Mouse (Mus musculus) midbrain, embryonic 11.5 days (tissue): ENCODE data around the gene Hoxd8. TPM values are rescaled to one million over a fixed set of nuclear protein-coding genes. Genes with fewer than 3 reads are reported as not detected.

Experiments used
- ATAC-seq: fragments of 200-750 bp; cut with Nextera tagmentation; 2 replicates; pipeline ENCODE4 v1.8.0; 2017; ENCODE audit warnings: moderate TSS enrichment, moderate library complexity; ENCODE audit not compliant: low FRiP score
- DNase-seq: peaks from one replicate; pipeline ENCODE4 v3.0.0; 2015; ENCODE audit warnings: low spot score; ENCODE audit errors: missing footprints
- H3K27ac ChIP-seq: fragments of 300-500 bp; sonication (generic); 2 replicates; pipeline ENCODE4 v1.5.1; 2014; ENCODE audit warnings: low read depth, low read length
- H3K27me3 ChIP-seq: fragments of 300-500 bp; sonication (generic); 2 replicates; pipeline ENCODE4 v1.6.1; 2014; ENCODE audit warnings: mild to moderate bottlenecking, low read length, moderate library complexity, mixed read lengths; ENCODE audit not compliant: control insufficient read depth, insufficient read depth
- H3K36me3 ChIP-seq: fragments of 300-500 bp; sonication (generic); 2 replicates; pipeline ENCODE4 v1.6.1; 2014; ENCODE audit warnings: mild to moderate bottlenecking, low read length, moderate library complexity, mixed read lengths; ENCODE audit not compliant: control insufficient read depth, insufficient read depth
- H3K4me1 ChIP-seq: fragments of 300-500 bp; sonication (generic); 2 replicates; pipeline ENCODE4 v1.6.1; 2014; ENCODE audit warnings: low read length; ENCODE audit not compliant: control insufficient read depth, insufficient read depth
- H3K4me2 ChIP-seq: fragments of 300-500 bp; sonication (generic); 2 replicates; pipeline ENCODE4 v1.6.1; 2014; ENCODE audit warnings: mild to moderate bottlenecking, moderate library complexity
- H3K4me3 ChIP-seq: fragments of 300-500 bp; sonication (generic); 2 replicates; pipeline ENCODE4 v1.5.1; 2014; ENCODE audit warnings: low read depth, low read length
- H3K9ac ChIP-seq: fragments of 300-500 bp; sonication (generic); 2 replicates; pipeline ENCODE4 v1.6.1; 2014; ENCODE audit warnings: low read length
- H3K9me3 ChIP-seq: fragments of 300-500 bp; sonication (generic); 2 replicates; pipeline ENCODE4 v1.6.1; 2016; ENCODE audit warnings: low read length; ENCODE audit not compliant: control insufficient read depth
- WGBS: fragments of 180-500 bp; shearing (Covaris S2); extraction: QIAGEN DNeasy Blood & Tissue Kit; methylation state at CpG from one replicate; pipeline ENCODE4 v1.1.7; 2014; 5-methylcytosine and 5-hydroxymethylcytosine counted together
- polyA plus RNA-seq: library from polyadenylated mRNA; unstranded; fragments of >200 nt; fragmentation: Nextera tagmentation; extraction: Ambion mirVana; gene quantifications from 2 replicates; pipeline ENCODE4 v1.2.1, GENCODE M21; 2014

The Hoxd8 gene
- 0.11 TPM in 1 of 2 replicates, not detected in the other for polyA plus RNA-seq

- under 1% methylated on average over 45 of the region's 52 CpGs for WGBS
- peaks cover 13% of the 10 kb centered on the region for H3K4me1 ChIP-seq
- H3K4me3 ChIP-seq: peak within 1 kb of the TSS; percentile 34
- peak; percentile 41; the same call in 1 of the 2 replicates for ATAC-seq
- peak within 1 kb of the TSS; percentile 49 for H3K4me2 ChIP-seq
- DNase-seq: peak; percentile 93
- no peaks in the 10 kb centered on the region for H3K9me3 ChIP-seq
- no peaks in the 10 kb centered on the region for H3K36me3 ChIP-seq
- H3K27ac ChIP-seq: no peak within 1 kb of the TSS
- H3K9ac ChIP-seq: no peak within 1 kb of the TSS
- H3K27me3 ChIP-seq: peaks cover 98% of the 10 kb centered on the region
These were observed at the start of gene Hoxd8 for GRCm38 (mm10) chr2:74704393-74704998. Hoxd8 (plus strand) TSS chr2:74704615.

- 6% methylated on average over 20 of the region's 20 CpGs for WGBS
- Histone ChIP-seq H3K4me3 (peak overlapping the region; percentile 29), H3K36me3 (no peaks in the 10 kb centered on the region), H3K9ac (no peak overlapping the region), H3K4me1 (peaks cover 4% of the 10 kb centered on the region; the same call in 1 of the 2 replicates), H3K27me3 (peaks cover 88% of the 10 kb centered on the region), H3K27ac (no peak overlapping the region), H3K9me3 (no peaks in the 10 kb centered on the region), H3K4me2 (no peak overlapping the region; the same call in 1 of the 2 replicates)
- ATAC-seq (0 out of 2 replicates have a peak, but pooled peaks have one; percentile 23), DNase-seq (peak; percentile 94)
These were observed 49.5 kb upstream of the Hoxd8 start for GRCm38 (mm10) chr2:74654743-74655419.

DNA sequence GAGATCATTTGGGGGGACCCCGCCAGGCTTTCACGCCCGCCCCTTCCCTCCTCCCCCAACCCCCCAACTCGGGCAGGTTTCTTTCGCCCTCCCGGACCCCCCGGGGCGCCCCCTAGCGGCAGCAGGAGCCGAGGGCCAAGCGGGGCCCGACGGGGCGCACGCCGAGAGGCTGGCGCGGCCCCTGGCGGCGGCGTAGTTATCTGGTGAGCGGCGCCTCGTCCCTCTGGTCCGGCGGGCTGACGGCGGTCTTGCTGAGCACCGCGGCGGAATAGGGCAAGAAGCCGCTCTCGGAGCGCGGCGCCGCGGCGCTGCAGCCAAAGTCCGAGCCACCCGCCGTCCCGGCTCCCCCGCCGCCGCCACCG, 49.0 kb upstream of the Hoxd8 start:
- Histone ChIP-seq H3K4me3 (peak overlapping the region; percentile 29), H3K27ac (no peak overlapping the region), H3K4me1 (peaks cover 4% of the 10 kb centered on the region; the same call in 1 of the 2 replicates), H3K4me2 (peak overlapping the region; percentile 37), H3K36me3 (no peaks in the 10 kb centered on the region), H3K9ac (no peak overlapping the region), H3K9me3 (no peaks in the 10 kb centered on the region), H3K27me3 (peaks cover 88% of the 10 kb centered on the region)
- peak; percentile 67; the same call in 1 of the 2 replicates for ATAC-seq
- WGBS: 0% methylated on average over 42 of the region's 47 CpGs
- peak; percentile 92 for DNase-seq

GRCm38 (mm10) chr2:74655821-74656631, 48.4 kb upstream of the Hoxd8 start:
- peak overlapping the region; percentile 37 for H3K4me2 ChIP-seq
- peaks cover 4% of the 10 kb centered on the region; the same call in 1 of the 2 replicates for H3K4me1 ChIP-seq
- no peak overlapping the region for H3K9ac ChIP-seq
- DNase-seq: peak; percentile 97
- peak overlapping the region; percentile 29 for H3K4me3 ChIP-seq
- H3K9me3 ChIP-seq: no peaks in the 10 kb centered on the region
- H3K36me3 ChIP-seq: no peaks in the 10 kb centered on the region
- H3K27me3 ChIP-seq: peaks cover 87% of the 10 kb centered on the region
- no peak overlapping the region for H3K27ac ChIP-seq
- WGBS: under 1% methylated on average over 68 of the region's 69 CpGs
- ATAC-seq: peak; percentile 59

GRCm38 (mm10) chr2:74656632-74657021, 47.8 kb upstream of the Hoxd8 start:
- ATAC-seq (no peak), DNase-seq (peak; percentile 97)
- no peak overlapping the region for H3K4me2 ChIP-seq
- H3K9me3 ChIP-seq: no peaks in the 10 kb centered on the region
- no peaks in the 10 kb centered on the region for H3K36me3 ChIP-seq
- H3K4me1 ChIP-seq: peaks cover 6% of the 10 kb centered on the region
- WGBS: 2% methylated on average over 4 of the region's 4 CpGs
- peaks cover 89% of the 10 kb centered on the region for H3K27me3 ChIP-seq
- no peak overlapping the region for H3K9ac ChIP-seq
- no peak overlapping the region; the same call in 1 of the 2 replicates for H3K4me3 ChIP-seq
- no peak overlapping the region for H3K27ac ChIP-seq

GRCm38 (mm10) chr2:74657251-74658023, 47.0 kb upstream of the Hoxd8 start:
- no peak overlapping the region for H3K9ac ChIP-seq
- H3K4me1 ChIP-seq: peaks cover 7% of the 10 kb centered on the region
- peak overlapping the region; percentile 9; the same call in 1 of the 2 replicates for H3K4me2 ChIP-seq
- H3K27ac ChIP-seq: no peak overlapping the region
- H3K9me3 ChIP-seq: no peaks in the 10 kb centered on the region
- peaks cover 88% of the 10 kb centered on the region for H3K27me3 ChIP-seq
- WGBS: 2% methylated on average over 59 of the region's 62 CpGs
- H3K4me3 ChIP-seq: peak overlapping the region; percentile 16; the same call in 1 of the 2 replicates
- ATAC-seq: no peak
- no peaks in the 10 kb centered on the region for H3K36me3 ChIP-seq
- peak; percentile 97 for DNase-seq

- WGBS: under 1% methylated on average over 15 of the region's 15 CpGs
- Histone ChIP-seq H3K4me3 (peak overlapping the region; percentile 16), H3K9ac (peak overlapping the region; percentile 36; the same call in 1 of the 2 replicates), H3K36me3 (no peaks in the 10 kb centered on the region), H3K9me3 (no peaks in the 10 kb centered on the region), H3K4me2 (peak overlapping the region; percentile 9; the same call in 1 of the 2 replicates), H3K4me1 (peaks cover 7% of the 10 kb centered on the region), H3K27me3 (peaks cover 93% of the 10 kb centered on the region), H3K27ac (no peak overlapping the region; the same call in 1 of the 2 replicates)
- ATAC-seq (no peak), DNase-seq (peak; percentile 98)
These were observed 46.3 kb upstream of the Hoxd8 start for GRCm38 (mm10) chr2:74658024-74658666.
